Mouse (Mus musculus) brain, adult 2 months (tissue): ENCODE results near the gene 2200002J24Rik.
"Not testable (repeated sequence)": the region's sequence is repeated elsewhere in the genome, so short reads cannot be mapped to it uniquely, and the experiment has no call there.

Experiments used
- DNase-seq: peaks from one replicate; pipeline ENCODE4 v3.0.0; 2011; ENCODE audit warnings: low read depth, low spot score

The 2200002J24Rik gene

DNA sequence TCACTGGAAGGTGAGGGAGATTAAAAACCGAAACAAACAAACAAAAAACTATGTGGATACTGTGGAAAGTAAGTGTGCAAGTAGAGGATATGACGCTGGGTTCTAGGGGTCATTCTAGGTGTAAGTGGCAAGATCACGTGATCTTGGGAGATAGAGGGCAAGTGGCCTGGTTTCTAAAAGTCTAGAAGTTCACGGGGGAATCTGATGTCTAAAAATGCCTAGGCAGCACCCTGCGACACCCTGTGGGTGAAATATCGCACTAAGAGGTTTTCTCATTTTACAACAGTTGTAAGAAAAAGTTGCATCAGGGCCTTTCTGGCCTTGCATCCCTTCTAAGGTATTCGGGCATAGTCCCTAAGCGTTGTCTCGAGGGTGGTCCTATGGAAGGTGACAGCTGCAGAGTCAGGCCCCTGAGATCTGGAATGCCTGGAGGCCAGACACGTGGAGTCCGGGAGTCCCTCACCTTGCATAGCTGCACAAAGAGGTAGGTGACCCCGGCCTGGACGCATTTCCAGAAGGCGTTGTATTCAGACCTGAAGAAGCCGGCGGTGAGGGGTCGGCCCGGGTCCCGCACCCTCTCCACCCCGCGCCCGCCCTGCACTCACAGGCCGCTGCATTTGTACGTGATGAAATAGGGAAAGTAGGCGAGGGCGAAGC lies 30.1 kb downstream of the 2200002J24Rik start:
- peak; percentile 25 for DNase-seq

DNA sequence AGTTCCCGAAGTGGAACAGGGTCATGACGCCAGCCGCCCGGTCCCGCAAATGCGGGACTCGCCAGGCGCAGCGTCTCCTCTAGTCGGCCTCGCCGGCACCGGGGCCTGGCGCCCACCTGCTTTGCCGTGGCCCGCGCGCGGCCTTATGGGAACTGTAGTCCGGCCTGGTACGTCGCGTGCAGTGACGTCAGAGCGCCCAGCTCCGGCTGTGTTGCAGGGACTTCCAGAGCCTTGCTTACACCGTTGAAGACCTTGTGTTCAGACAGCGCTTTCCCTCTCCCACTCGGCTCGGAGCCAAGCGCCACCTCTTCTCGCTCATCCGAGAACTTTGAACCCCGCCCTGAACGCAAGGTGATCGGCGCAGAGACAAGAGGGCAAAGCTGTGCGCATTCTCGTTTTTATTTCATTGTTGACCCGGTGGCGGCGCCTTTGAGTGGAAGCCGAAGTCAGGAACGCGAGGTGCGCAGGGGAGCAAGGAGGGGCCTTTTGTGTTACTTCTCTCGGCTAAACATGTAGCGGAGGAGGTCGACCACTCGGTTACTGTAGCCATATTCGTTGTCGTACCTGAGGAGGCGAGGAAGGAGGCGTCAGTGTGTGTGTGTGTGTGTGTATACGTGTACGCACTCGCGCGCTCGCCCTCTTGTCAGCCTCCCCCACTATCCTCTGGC lies 30.8 kb downstream of the 2200002J24Rik start, which contains the start of gene Tmem147:
Gene Tmem147, minus strand, starts transcription at position 145 of the 668 bp plus-strand sequence.
- peak; percentile 98 for DNase-seq

DNA sequence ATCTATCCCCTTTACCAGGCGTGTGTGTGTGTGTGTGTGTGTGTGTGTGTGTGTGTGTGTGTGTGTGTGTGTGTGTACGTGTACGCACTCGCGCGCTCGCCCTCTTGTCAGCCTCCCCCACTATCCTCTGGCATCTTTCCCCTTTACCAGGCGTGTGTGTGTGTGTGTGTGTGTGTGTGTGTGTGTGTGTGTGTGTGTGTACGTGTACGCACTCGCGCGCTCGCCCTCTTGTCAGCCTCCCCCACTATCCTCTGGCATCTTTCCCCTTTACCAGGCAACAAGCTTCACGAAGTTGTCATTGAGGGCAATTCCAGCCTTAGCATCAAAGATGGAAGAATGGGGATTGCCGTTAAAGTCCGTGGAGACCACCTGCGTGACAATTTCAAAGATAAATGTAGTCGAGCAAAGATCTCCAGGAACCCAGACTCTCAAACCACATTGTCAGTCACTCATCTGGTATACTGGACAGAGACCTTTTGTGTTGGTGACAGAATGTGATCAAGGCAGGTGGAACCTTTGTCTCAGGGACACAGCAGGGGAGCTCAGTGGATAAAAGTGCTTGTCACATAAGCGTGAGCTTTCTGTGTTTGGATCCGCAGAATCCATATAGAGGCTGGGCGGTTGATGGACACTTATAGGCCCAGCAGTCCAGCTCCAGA lies 31.5 kb downstream of the 2200002J24Rik start:
- peak; percentile 32 for DNase-seq

DNA sequence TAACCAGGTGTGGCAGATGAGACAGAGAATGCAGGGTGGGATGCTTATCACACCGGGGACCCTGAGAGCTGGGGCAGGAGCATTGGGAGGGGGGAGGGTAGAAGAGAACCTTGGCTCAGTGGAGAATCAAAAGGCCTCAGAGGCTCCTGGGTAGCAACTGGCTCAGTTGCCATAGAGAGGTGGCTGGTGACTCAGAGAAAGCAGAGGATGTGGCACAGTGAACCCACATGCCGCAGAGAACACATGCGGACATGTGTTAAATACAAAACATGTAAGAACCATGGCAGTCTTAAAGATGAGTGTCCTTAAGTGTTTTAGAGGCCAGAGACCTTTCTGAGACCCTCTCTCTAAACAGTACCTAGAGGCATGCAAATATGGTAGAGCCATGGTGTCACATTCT lies 37.5 kb downstream of the 2200002J24Rik start:
- peak; percentile 62 for DNase-seq

DNA sequence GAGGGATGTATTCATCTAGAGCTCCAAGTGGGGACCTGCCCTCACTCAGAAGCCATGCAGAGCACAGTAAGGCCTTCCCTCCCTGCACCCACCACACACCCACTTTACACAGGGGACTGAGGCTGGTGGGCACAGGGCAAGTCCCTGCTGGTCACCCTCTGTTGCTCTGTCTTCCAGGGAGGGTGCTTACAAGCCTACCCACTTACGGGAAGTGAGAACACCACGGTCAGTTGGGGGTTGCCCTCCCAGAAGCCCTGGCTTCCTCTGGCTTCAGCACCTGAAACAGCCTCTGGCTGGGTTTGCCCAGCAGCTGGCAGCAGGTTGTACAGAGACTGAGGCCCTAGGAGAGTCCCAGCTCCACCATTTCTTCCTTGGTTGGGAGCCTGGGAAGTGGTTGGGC lies 43.8 kb downstream of the 2200002J24Rik start:
- DNase-seq = not testable (repeated sequence)

DNA sequence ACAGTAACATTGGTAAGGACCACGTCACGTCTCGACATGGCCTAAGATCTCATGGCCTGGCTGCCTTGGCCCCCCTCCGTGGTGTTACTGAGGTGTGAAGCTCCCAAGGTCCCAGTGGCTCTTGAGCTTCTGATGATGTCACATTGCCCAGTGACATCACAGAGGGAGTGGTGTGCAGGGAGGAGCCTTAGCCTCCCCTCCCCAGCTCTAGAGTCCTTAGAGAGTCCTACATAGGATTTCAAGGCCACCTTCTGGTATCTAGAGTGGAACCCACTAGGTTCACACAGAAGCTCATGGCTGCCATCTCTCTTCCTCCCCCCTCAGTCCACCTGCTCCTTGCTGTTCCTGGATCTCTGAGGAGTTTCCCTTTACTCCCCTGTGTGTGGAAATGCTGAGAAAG lies 44.9 kb downstream of the 2200002J24Rik start, which contains the start of gene Gapdhs:
Gene Gapdhs, minus strand, starts transcription at position 65 of the 400 bp plus-strand sequence.
- DNase-seq = not testable (repeated sequence)

DNA sequence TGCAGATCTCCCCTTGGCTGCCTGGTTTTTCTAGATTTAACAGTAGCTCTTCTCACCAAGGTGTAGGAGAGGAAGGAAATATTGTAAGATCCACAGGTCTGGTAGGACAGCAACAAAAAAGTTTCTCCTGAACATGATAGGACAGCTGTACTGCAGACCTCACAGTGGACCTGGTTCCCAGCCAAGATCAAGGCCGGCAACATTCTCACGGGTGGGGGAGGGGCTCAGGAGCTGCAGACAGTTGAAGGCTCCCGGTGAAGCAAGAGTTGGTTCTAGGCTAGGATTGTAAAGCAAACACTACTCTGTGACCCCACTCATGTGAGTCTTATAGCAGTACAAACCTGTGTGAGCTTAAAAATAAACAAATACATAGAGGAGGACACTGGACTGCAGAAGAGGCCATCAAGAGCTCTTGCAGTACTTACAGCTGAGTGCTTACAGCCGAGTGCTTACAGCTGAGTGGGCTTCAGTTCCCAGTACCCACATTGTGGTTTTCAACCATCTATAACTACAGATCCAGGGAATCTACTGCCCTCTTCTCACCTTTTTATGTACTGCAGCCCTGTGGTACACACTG lies 45.4 kb downstream of the 2200002J24Rik start:
- no peak for DNase-seq

DNA sequence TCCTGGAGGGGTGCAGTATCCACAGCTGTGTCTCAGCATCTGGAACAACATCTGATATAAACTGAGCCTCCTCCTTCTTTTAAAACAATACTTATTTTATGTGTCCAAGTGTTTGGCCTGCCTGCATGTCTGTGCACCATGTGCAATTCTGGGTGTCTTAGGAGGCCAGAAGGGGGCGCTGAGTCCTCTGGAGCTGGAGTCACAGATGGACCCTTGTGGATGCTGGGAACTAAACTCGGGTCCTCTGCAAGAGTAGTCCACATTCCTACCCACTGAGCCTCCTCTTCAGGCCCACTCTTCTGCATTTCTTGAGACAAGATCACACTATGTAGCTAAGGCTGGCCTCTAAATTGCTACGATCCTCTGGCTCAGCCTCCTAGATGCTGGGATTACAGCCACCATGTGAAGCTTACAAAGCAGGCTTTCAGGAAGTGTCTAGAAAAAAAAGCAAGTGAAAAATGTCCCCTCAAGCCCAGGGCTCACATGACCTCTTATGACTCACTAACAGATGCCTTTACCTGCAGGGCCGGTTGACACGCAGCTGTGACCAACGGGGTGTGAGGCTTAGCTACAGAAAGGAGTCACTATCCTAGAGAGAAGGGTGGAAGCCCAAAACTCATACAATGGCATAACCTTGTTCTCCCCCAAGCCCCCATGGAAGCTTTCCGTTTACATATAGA lies 48.9 kb downstream of the 2200002J24Rik start:
- DNase-seq = no peak
